Mouse (Mus musculus): ENCODE results near the gene Pigk. TPM values are rescaled to one million over a fixed set of nuclear protein-coding genes. Genes with fewer than 3 reads are reported as not detected.

Pigk gene
- total RNA-seq, 2 experiments from 2014 or later, result 44.2 to 48.7 TPM

- no peak for DNase-seq
Measured at GRCm38 (mm10) chr3:153006893-153007292, 293.0 kb downstream of the Pigk start.

DNA sequence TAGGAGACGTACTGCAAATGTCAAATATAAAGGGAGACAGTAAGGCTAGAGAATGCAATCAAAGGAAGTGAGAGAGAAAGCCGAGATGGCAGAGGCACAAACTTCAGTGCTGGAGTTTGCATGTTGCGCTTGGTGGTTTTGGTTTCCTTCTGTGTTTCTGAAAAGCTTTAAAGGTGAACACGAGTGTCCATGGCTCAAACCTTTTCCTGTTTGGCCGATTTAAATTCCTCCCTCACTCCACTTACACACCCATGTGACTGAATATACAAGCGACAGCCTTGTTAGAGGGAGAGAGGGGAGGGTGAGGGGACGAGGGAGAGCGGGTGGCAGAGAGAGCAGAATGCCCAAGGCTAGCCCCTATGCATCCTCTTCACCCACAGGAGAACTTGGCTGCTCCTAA is 302.5 kb downstream of the Pigk start:
- DNase-seq, result no peak

DNA sequence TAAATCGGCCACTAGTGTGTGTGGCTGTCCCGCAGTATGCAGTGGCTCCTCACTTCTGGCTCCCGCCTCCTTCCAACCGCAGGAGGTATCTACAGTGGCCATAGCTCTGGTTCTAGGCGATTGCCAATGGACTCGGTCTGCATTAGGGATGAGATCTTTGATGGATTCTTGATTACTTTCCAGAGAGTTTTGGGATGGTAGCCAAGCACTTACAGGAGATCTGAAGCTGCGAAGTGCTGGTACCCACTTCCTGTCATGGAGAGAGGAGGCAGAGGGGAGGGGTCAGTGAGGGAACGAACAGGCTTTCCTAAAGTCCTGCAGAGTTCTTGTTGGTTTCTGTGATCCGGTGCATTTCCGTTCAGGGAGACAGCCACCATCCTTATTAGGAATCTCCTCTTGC is 304.2 kb downstream of the Pigk start:
- DNase-seq, result no peak

- peak in 1 of 2 experiments; percentile 11 for DNase-seq
Measured at GRCm38 (mm10) chr3:153024016-153024415, 310.1 kb downstream of the Pigk start.

Other genes with a start within 250 kb of the Pigk start
- 100 to 1,000 TPM; 242 to 243 TPM for gene Ak5, start 45.7 kb upstream of the Pigk start, total RNA-seq (2021)